24 mouse cellular contexts compared by ENCODE assay signal in the genomic region with DNA sequence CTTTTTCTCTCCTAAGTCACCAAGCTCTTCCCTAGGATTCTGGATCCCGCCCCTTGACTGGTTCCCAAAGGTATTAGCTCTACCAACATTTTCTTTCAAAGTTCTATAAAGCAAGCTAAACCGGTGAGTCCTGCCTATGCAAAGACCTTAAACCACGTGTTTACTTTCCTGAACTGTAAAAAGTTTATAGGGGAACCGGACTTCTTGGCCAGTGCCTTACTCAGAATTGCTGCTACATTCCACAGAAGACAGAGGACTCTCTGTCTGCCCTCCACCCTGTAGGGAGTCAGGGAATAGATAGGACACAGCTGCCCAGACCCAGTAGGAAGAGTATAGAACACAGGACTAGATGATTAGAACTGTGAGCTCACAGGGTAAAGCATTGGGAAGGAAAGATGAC.
"Had no signal": no experiment of that assay in that cellular context is flagged by ENCODE, and none has a peak within 500 bp of the region (broad histone marks: within the 10 kb centered on the region; RNA-seq: fewer than 3 reads in every experiment).

No protein-coding gene starts in this region.

- H3K27me3 ChIP-seq: heart, embryonic 13.5 days; heart, embryonic 15.5 days; hindbrain, embryonic 12.5 days; intestine, embryonic 15.5 days; liver, embryonic 12.5 days had no signal

- H3K9me3 ChIP-seq: heart, embryonic 10.5 days; intestine, embryonic 15.5 days had no signal

- H3K9ac ChIP-seq: heart, embryonic 13.5 days; heart, embryonic 15.5 days; hindbrain, embryonic 12.5 days; hindbrain, embryonic 14.5 days; intestine, embryonic 15.5 days; liver, embryonic 12.5 days; liver, embryonic 14.5 days had no signal

- ATAC-seq: hindbrain, embryonic 16.5 days; inflammation-experienced regulatory T-cells, adult 6 months; intestine, embryonic 15.5 days; intestine, postnatal 0 days; liver, embryonic 12.5 days had no signal

- H3K36me3 ChIP-seq: heart, embryonic 10.5 days; heart, embryonic 13.5 days; heart, embryonic 15.5 days; hindbrain, embryonic 10.5 days; hindbrain, embryonic 12.5 days; intestine, embryonic 15.5 days; liver, embryonic 12.5 days had no signal

- DNase-seq: gastrocnemius, adult 2 months; gastrocnemius, postnatal 10 days; gastrocnemius, postnatal 25 days; heart, adult 18-20 months; heart, postnatal 14 days; heart, postnatal 4 days; kidney, adult 18-20 months; kidney, adult 8-10 months; kidney, postnatal 10 days; kidney, postnatal 36 days had no signal

- H3K4me2 ChIP-seq: heart, embryonic 13.5 days; heart, embryonic 15.5 days; hindbrain, embryonic 12.5 days; hindbrain, embryonic 14.5 days; intestine, embryonic 15.5 days; liver, embryonic 12.5 days had no signal

- H3K27ac ChIP-seq: gastrocnemius, adult 2 months; heart, embryonic 10.5 days; heart, embryonic 13.5 days; heart, embryonic 15.5 days; hindbrain, embryonic 10.5 days; hindbrain, embryonic 12.5 days; hindbrain, embryonic 14.5 days; intestine, embryonic 15.5 days; layer of hippocampus, adult 2 months; left cerebral cortex, adult 2 months; liver, embryonic 12.5 days; liver, embryonic 14.5 days had no signal

- H3K4me1 ChIP-seq: heart, embryonic 15.5 days; hindbrain, embryonic 10.5 days; hindbrain, embryonic 12.5 days; intestine, embryonic 15.5 days; liver, embryonic 12.5 days had no signal

- H3K4me3 ChIP-seq: gastrocnemius, adult 2 months; heart, embryonic 10.5 days; heart, embryonic 13.5 days; heart, embryonic 15.5 days; hindbrain, embryonic 10.5 days; hindbrain, embryonic 12.5 days; intestine, embryonic 15.5 days; layer of hippocampus, adult 2 months; left cerebral cortex, adult 2 months; liver, embryonic 12.5 days had no signal
